Mouse (Mus musculus): Measurements from ENCODE around the gene Clec11a.

DNA sequence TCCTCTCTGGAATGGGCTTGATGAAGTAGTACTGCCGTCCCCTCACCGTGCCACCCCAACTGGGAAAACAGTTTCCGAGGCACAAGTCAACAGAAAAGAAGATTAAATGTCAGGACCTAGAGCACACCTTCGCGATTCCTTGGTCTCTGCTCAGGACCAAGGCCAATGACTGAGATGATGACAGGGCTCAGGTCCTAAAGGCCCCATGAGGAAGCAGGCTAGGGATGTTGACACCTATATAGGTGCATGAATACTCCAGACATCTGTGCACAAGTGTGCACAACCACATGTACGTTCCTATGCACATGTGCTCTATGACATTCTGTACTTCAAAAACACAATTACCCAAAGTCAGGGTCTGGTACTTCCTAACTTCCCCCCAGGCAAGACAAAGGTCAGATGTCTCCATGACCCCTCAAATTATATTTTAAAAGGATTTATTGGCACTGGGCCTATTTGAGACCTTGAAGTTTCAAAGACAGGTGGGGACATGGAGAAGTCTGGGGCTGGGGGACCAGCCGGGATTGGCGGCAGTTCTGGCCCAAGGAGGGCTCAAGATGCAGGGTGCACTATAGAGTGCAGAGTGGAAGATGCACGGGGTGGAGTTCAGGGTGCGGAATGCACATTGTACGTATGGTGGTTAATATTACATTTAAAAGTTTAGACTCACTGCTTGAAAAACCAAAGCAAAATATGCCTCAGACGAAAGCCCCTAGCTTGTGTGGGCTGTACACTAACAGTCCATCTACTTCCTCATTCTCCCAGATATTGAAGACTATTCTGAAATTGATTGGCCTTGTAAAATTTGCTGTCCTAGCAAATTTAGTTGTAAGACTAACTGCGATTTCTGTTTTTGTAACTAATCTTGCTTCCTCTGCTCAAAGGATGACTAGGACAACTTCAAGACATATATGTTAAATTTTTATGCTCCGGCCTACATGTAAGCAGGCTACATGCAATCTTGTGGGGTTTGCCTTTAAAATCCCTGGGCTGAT, 3.1 kb downstream of the Clec11a start:
- TF ChIP-seq GATA1 (IDR thresholded peaks at IDR 0.05; ENCODE audit: low read length) (no peak), TAL1 (IDR thresholded peaks at IDR 0.05; ENCODE audit: low read length) (no peak)

All from erythroblast, embryonic 14.5 days (primary cell).